Mouse (Mus musculus): ENCODE data around the gene Nol12. TPM values are rescaled to one million over a fixed set of nuclear protein-coding genes. Genes with fewer than 3 reads are reported as not detected.

The Nol12 gene
- polyA plus RNA-seq, 1 experiment from 2014 or later: 46.7 TPM

- no peak for TF ChIP-seq CTCF (IDR thresholded peaks at IDR 0.05)
- no peak for DNase-seq (ENCODE audit: low read depth, low spot score)
- POLR2A ChIA-PET: interaction anchor here (2.8 kb wide), 1 partner anchor 13 kb away, joined by 25 read pairs; the partner anchor contains the start of gene Pdxp
- in situ Hi-C loops (cut with MboI; ENCODE audit: low pct_unique_long_range_greater_than_20kb): no loop called here
- peak; percentile 55 for ATAC-seq
- CTCF ChIA-PET: interaction anchor here (0.8 to 12.4 kb wide), 2 partner anchors 9 to 13 kb away, joined by 4 to 136 read pairs; partner anchors contain the start of gene Pdxp
- no peaks in the 10 kb centered on the region for H3K27me3 ChIP-seq
These were observed 6.8 kb upstream of the Nol12 start for GRCm38 (mm10) chr15:78927788-78928457.

DNA sequence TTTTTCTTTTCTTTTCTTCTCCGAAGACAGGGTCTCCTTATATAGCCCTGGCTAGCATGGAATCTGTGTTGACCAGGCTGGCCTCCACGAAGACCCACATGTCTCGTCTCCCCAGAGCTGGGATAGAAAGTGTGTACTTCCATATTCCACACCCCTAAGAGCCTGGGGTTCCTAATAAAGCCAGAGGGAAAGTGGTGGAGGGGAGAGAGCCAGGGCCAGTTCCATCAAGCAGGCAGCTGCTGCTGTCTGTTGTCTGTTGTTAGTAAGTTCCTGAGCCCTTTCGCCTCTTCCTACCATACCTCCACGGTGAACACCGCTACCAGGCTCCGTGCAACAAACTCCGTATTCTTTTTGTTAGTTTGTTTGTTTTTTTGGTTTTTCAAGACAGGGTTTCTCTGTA is 6.2 kb upstream of the Nol12 start:
- POLR2A ChIA-PET: interaction anchor here (2.8 kb wide), 1 partner anchor 14 kb away, joined by 25 read pairs; the partner anchor contains the start of gene Pdxp
- no peak for DNase-seq (ENCODE audit: low read depth, low spot score)
- in situ Hi-C loops (cut with MboI; ENCODE audit: low pct_unique_long_range_greater_than_20kb): no loop called here

GRCm38 (mm10) chr15:78930192-78930706 is 4.5 kb upstream of the Nol12 start:
- in situ Hi-C loops (cut with MboI; ENCODE audit: low pct_unique_long_range_greater_than_20kb): no loop called here
- ATAC-seq (no peak), DNase-seq (ENCODE audit: low read depth, low spot score) (no peak)
- POLR2A ChIA-PET: interaction anchor here (2.2 to 3.9 kb wide), 2 partner anchors 9 to 15 kb away, joined by 9 to 41 read pairs; partner anchors contain the start of gene Pdxp
- CTCF ChIA-PET: interaction anchor here (0.8 to 12.4 kb wide), 5 partner anchors 9 to 53 kb away, joined by 3 to 136 read pairs (median 5); partner anchors contain the start of genes Gga1 and Pdxp
- no peaks in the 10 kb centered on the region for H3K27me3 ChIP-seq
- TF ChIP-seq CTCF (IDR thresholded peaks at IDR 0.05): no peak

More for the DNA sequence above, 6.2 kb upstream of the Nol12 start:
- TF ChIP-seq CTCF (IDR thresholded peaks at IDR 0.05): no peak
- H3K27me3 ChIP-seq: no peaks in the 10 kb centered on the region
- ATAC-seq: no peak
- CTCF ChIA-PET: interaction anchor here (0.8 to 12.4 kb wide), 2 partner anchors 9 to 13 kb away, joined by 4 to 136 read pairs; partner anchors contain the start of gene Pdxp

- no peak for TF ChIP-seq CTCF (IDR thresholded peaks at IDR 0.05)
- ATAC-seq (no peak), DNase-seq (ENCODE audit: low read depth, low spot score) (no peak)
- CTCF ChIA-PET: interaction anchor here (0.8 to 12.4 kb wide), 7 partner anchors 10 to 55 kb away, joined by 3 to 136 read pairs (median 3); partner anchors contain the start of genes Gga1 and Pdxp
- POLR2A ChIA-PET: interaction anchor here (2.2 to 3.9 kb wide), 2 partner anchors 10 to 15 kb away, joined by 9 to 41 read pairs; partner anchors contain the start of gene Pdxp
- H3K27me3 ChIP-seq: no peaks in the 10 kb centered on the region
- in situ Hi-C loops (cut with MboI; ENCODE audit: low pct_unique_long_range_greater_than_20kb): no loop called here
These were observed 3.8 kb upstream of the Nol12 start for GRCm38 (mm10) chr15:78930801-78931426.

GRCm38 (mm10) chr15:78931577-78931976 is 3.2 kb upstream of the Nol12 start:
- ATAC-seq (peak; percentile 37), DNase-seq (ENCODE audit: low read depth, low spot score) (no peak)

DNA sequence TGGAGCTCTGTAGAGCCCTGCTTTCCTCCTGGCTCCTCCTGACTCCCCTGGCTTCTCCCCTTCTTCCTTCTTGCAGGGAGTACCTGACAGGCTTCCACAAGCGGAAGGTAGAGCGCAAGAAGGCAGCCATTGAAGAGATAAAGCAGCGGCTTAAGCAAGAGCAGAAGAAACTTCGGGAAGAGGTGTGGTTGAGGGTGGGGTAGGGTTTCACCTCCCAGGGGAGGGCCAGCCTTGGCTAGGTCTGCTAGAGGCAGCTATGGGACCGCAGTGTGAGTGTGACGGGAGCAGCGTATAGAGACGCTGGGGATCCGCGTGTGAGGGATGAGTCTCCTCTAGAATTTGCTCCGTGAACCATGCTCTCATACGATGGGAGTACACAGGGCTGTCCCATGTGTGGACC is 1.7 kb downstream of the Nol12 start:
- CTCF ChIA-PET: interaction anchor here (1.3 to 12.4 kb wide), 3 partner anchors 8 to 21 kb away, joined by 3 to 136 read pairs (median 4); partner anchors contain the start of gene Pdxp
- no peaks in the 10 kb centered on the region for H3K27me3 ChIP-seq
- no peak for TF ChIP-seq CTCF (IDR thresholded peaks at IDR 0.05)
- POLR2A ChIA-PET: no interaction called here
- in situ Hi-C loops (cut with MboI; ENCODE audit: low pct_unique_long_range_greater_than_20kb): no loop called here
- DNase-seq (ENCODE audit: low read depth, low spot score) (no peak), ATAC-seq (no peak)

More at GRCm38 (mm10) chr15:78931577-78931976, 3.2 kb upstream of the Nol12 start:
- no peak for TF ChIP-seq CTCF (IDR thresholded peaks at IDR 0.05)
- no peaks in the 10 kb centered on the region for H3K27me3 ChIP-seq
- ChIA-PET POLR2A (interaction anchor here (2.2 to 3.9 kb wide), 2 partner anchors 10 to 16 kb away, joined by 9 to 41 read pairs; partner anchors contain the start of gene Pdxp), CTCF (interaction anchor here (0.7 to 12.4 kb wide), 7 partner anchors 11 to 62 kb away, joined by 3 to 136 read pairs (median 3); partner anchors contain the start of gene Pdxp)
- in situ Hi-C loops (cut with MboI; ENCODE audit: low pct_unique_long_range_greater_than_20kb): no loop called here

DNA sequence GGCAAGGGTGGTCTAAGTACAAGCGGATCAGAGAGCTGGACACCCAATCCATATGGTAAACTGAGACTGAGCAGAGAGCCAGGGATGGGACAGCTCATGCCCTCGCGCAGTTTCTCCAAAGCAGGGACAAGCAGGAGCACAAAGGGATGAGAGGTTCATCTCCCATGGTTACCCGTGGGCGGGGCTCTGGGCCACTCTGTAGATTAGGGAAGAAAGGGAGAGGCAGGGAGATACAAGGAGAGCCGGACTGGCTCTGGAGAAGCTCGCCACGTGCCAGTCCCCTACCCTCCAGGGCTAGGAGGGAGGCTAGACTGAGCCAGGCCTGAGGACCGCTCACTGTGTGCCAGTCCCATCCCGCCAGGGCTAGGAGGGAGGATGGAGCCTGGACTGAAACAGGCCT is 2.6 kb downstream of the Nol12 start:
- in situ Hi-C loops (cut with MboI; ENCODE audit: low pct_unique_long_range_greater_than_20kb): no loop called here
- POLR2A ChIA-PET: no interaction called here

GRCm38 (mm10) chr15:78937963-78938362 is 3.2 kb downstream of the Nol12 start:
- no peaks in the 10 kb centered on the region for H3K27me3 ChIP-seq
- DNase-seq (ENCODE audit: low read depth, low spot score) (no peak), ATAC-seq (no peak)
- ChIA-PET POLR2A (no interaction called here), CTCF (interaction anchor here (1.3 to 12.4 kb wide), 2 partner anchors 10 to 23 kb away, joined by 4 to 136 read pairs; partner anchors contain the start of gene Pdxp)
- no peak for TF ChIP-seq CTCF (IDR thresholded peaks at IDR 0.05)
- in situ Hi-C loops (cut with MboI; ENCODE audit: low pct_unique_long_range_greater_than_20kb): no loop called here

More for the DNA sequence above, 2.6 kb downstream of the Nol12 start:
- DNase-seq (ENCODE audit: low read depth, low spot score) (no peak), ATAC-seq (no peak)
- CTCF ChIA-PET: interaction anchor here (1.3 to 12.4 kb wide), 3 partner anchors 9 to 22 kb away, joined by 3 to 136 read pairs (median 4); partner anchors contain the start of gene Pdxp
- no peaks in the 10 kb centered on the region for H3K27me3 ChIP-seq
- TF ChIP-seq CTCF (IDR thresholded peaks at IDR 0.05): no peak

DNA sequence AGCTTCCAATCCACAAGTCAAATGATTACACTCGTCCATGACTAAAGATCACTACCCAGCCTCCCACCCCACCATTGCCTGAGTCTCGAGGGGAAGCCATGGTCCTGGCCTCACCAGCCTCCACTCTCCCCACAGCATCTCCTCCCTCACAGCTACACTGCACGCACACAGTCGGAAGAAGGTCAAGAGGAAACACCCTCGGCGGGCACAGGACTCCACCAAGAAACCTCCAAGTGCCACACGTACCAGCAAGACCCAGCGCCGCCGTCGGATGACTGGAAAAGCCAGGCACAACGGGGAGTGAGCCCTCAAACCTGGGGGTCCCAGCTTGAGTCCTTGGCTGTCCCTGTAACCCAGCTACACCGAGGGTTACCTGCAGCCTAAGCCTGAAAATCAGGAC is 5.6 kb downstream of the Nol12 start:
- DNase-seq (ENCODE audit: low read depth, low spot score) (no peak), ATAC-seq (no peak)
- TF ChIP-seq CTCF (IDR thresholded peaks at IDR 0.05): no peak
- in situ Hi-C loops (cut with MboI; ENCODE audit: low pct_unique_long_range_greater_than_20kb): no loop called here
- ChIA-PET POLR2A (no interaction called here), CTCF (no interaction called here)
- no peaks in the 10 kb centered on the region for H3K27me3 ChIP-seq

DNA sequence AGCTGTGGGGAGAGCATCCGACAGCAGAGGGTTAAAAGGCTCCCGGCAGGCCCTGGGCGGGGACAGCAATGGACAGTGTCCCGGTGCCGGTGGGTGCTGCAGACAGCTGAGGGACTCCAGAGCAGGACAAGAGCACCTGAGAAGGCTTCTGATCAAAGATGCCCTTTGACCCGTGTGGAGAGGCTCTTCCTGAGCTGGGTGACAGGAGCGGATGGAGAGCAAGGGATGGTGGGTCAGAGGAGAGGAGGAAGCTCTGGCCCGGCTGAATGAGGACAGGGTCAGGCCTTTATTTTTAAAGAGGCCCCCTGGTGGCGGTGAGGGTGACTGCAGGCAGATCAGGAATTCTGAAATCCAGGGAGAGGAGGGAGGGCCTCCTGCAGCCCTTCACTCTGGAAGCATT is 7.9 kb downstream of the Nol12 start:
- H3K27me3 ChIP-seq: no peaks in the 10 kb centered on the region
- ChIA-PET CTCF (interaction anchor here (0.8 to 4.0 kb wide), 14 partner anchors 8 to 39 kb away, joined by 3 to 33 read pairs (median 4); no protein-coding TSS in a partner anchor), POLR2A (interaction anchor here (0.7 to 2.1 kb wide), 3 partner anchors 28 to 104 kb away, joined by 6 to 8 read pairs (median 8); no protein-coding TSS in a partner anchor)
- ATAC-seq: peak; percentile 51
- in situ Hi-C loops (cut with MboI; ENCODE audit: low pct_unique_long_range_greater_than_20kb): no loop called here
- TF ChIP-seq CTCF (IDR thresholded peaks at IDR 0.05): no peak
- DNase-seq (ENCODE audit: low read depth, low spot score): no peak
